Mouse (Mus musculus) urinary bladder, adult 18-20 months (tissue): Measurements from ENCODE around the gene Meis2.

Source experiments
- DNase-seq, 2 experiments: peaks; one replicate each; pipeline ENCODE4 v3.0.0; 2022; ENCODE audit warnings: low spot score in 2 of 2, mixed read lengths in 2 of 2

Meis2 gene

DNA sequence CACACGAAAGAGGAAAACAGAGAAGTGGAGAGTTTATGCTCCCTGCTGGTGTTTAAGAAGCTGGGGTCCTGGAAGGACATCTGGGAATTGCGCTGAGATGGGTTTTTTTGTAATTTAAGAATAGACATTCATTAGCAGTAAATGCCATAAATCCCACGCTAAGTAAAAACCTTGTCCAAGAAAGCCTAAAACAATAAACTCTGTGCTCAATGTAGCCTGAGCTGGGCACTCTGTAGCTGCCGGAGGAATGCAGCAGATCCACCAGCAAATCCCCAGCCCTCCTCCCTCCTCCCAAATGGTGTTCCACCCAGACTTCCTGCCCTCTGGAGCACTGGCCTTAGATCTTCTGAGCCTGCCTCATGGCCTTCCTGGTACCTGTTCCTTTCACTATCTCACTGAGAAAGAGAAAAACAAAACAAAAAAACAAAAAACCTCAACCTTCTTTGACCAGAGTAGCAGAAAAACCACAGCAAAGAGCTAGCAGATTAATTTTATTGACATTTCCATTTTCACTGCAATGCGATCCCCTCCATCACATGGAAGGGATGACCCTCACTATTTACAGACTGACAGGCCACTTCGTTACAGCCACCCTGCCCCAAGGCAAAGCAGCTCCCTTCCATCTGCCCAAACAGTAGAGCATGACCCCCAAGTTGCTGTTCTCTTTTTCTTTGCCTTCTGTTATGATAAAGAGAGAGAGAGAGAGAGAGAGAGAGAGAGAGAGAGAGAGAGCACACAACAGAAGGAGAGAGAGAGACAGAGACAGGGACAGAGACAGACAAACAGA is 64.1 kb downstream of the Meis2 start:
- no peak for DNase-seq

- no peak for DNase-seq
These were observed 65.1 kb downstream of the Meis2 start for GRCm38 (mm10) chr2:116000514-116000913.

DNA sequence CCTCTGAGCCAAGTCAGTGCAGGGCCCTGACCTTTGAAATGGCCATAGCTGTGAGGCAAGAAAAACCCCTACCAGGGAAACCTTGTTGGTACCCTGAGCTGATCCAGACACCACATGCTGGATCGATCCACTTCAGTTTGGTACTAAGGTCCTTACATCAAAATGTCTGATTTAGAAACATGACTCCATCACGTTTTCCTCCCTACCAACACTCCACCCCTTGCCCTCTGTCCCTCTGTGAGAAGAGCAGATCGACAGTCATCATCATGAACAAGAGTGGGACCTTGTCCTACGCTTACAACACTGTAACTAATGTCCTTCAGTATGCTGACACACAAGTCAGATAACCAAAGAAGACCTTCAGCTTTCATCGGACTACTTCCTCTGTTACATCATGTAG is 66.8 kb downstream of the Meis2 start:
- DNase-seq: no peak

DNA sequence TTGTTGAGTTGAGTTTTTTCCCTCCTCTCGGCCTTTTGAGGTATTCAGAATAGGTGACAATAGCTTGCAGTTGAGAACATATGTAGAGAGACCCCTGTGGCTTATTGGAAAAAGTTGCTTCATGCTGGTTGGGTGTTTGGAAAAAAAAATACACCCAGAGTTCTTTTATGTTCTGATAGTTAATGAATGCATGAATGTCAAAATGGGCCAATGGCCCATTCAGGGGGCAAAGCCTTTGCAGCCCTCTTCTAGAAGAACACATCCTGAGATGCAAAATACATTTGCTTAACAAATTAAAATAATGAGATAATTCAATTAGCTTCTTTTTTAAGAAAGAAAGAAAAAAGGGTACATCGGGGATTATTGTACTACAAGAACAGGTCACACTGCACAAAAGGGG is 69.2 kb downstream of the Meis2 start:
- DNase-seq: no peak

DNA sequence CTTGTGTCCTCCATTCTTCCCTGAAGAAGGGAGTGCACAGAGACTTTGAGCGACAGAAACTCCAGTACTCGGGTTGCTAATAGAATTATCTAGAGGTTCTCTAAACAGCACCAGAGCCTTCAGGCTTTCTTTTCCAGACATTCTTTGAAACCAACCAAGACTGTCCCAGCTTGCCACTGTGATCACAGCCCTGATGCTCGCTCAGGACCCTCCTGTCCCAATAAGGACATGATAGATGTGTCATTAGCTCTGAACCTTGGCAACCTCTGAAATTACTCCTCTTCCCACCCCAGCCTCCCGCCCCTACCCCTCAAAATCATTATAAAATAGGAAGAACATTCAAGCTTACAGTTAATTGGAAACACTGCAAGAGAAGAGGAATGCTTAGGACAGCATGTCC is 71.8 kb downstream of the Meis2 start:
- no peak for DNase-seq

DNA sequence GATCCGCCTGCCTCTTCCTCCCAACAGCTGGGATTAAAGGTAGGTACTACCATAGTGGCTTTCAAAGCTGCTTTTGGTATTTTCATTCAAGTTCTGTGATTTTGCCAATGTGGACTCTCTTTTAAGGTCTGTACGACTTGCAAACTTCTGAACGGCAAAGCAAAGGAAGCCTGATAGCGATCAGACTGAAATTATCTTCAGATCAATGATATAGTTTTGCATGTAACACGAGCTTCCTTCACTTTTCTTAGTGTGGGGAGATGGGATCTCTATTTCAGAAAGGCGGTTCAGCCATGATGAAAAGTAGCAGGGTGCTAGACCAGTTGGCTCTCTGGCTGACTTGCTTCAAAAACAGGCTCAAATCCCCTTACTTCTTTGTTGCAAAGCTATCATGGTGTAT is 76.4 kb downstream of the Meis2 start:
- DNase-seq: no peak

GRCm38 (mm10) chr2:115988448-115988847 is 77.2 kb downstream of the Meis2 start:
- no peak for DNase-seq

DNA sequence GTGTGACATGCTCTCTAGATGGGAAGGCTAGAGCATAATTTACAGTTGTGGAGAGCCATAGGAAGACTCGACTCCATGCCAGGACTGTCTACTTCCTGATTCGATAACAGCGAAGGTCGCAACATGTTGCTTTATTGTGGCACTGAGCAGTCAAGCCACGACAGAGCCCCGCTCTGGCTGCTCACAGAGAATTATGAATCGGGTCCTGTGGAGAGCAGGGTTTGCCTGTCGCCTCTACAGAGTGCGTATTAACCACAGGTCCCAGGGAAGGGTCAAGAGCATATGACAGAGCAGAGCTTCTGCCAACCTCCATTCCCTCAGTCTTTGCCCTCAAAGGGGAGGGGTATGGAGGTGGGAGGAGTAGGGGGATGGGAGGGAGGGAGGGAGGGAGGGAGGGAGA is 80.7 kb downstream of the Meis2 start:
- no peak for DNase-seq

GRCm38 (mm10) chr2:115984487-115984886 is 81.2 kb downstream of the Meis2 start:
- DNase-seq: no peak

DNA sequence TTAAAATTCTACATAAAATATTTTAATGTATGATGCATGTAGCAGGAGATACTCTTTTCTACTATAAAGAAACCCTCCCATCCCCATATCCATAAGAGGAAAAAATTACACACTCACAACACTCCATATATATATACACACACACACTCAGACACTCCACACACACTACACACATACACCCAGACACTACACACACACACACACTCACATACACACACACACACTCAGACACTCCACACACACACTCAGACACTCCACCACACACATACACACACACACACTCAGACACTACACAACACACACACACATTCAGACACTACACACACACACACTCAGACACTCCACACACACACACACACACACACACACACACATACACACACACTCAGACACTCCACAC is 85.1 kb downstream of the Meis2 start:
- no peak for DNase-seq

DNA sequence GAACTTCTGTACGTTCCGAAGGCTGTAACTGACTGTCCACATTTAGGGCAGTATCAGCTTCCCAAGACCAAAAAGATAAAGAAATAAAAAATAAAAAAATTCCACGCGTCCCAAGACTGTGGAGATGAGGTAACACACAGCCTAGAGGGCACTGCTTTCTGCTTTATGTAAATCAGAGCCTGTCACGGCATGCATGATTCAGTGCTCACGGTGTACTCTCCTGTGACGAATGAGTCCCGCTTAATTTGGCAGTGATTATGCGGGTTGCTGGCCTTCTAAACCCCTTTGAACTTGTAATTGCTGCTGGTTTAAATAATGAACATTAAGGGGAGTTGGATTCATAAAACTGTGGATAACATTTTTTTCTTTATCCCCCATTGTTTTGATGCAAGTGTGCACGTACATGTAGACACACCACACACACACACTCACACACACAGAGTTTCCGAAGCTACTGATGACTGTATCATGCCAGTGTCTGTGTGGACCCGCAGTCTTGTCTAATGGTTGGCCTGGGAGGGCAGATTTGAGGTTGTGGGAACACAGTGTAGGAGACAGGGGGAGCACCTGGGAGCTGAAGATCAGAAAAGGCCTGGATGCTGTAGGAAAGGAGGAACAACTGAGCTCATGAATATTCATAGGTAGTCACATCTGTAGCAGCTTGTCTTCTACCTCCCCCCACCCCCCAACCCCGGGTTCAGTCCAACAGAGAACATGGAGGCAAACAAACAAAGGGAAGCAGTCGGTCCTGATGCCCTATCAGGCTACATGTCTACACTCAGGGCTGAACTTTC is 85.8 kb downstream of the Meis2 start:
- no peak for DNase-seq

GRCm38 (mm10) chr2:115978666-115979065 is 87.0 kb downstream of the Meis2 start:
- no peak for DNase-seq

DNA sequence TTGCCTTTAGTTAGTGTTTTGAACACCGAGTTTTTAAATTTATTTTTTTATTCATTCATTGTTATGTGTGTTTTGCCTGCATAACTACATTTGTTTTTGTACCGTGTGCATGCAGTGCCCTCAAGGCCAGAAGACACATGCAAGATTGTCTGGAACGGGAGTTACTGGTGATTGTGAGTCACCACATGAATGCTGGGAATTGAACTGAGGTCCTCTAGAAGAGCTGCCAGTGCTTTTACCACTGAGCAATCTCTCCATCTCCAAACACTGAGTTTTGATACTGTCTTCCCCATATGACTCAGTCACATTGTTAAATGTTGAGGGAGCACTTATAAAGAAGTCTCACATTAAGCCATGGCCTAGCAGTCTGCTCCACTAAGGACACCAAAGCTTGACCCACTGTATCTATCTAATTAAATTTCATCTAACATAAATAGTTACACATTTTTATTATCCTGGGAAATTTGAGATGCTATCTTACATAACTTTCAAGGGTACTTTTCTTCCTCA is 94.3 kb downstream of the Meis2 start:
- DNase-seq: no peak

DNA sequence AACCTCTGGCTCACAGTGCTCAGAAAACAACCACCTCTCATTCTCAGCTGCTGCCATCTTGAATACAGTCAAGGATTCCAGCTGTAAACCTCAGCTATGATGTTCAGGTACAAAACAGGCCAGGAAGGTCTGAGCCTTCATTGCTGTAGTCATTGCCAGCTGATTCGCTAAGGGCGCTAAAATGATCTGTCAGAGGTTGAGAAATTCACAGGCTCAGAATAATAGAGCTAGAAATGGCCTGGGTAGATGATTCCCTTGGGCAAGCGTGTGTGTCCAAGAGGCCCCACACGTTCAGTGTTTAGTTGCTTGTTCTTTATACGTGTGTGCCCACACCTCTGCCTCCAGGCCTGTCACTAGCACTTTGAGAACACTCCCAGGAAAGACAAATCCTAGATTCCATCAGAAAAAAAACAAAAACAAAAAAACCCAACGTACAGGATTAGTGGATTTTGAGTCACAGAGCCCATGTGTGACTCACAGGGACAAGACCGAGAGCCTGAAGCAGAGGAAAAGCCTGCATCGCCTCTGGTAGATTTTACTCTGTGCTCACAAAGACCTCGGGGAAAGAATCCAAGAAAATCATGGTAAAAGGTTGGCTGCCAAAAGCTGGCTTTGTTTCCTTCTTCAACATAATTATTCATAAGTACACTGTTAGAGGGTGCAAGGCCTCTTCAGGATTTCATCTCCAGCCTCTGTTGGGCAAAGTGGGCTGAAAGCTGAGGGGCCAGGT is 95.4 kb downstream of the Meis2 start:
- DNase-seq: no peak

GRCm38 (mm10) chr2:115969201-115969600 is 96.4 kb downstream of the Meis2 start:
- no peak for DNase-seq

- DNase-seq: no peak
These were observed 100.7 kb downstream of the Meis2 start for GRCm38 (mm10) chr2:115964911-115965310.

- no peak for DNase-seq
These were observed 102.3 kb downstream of the Meis2 start for GRCm38 (mm10) chr2:115963293-115963835.

DNA sequence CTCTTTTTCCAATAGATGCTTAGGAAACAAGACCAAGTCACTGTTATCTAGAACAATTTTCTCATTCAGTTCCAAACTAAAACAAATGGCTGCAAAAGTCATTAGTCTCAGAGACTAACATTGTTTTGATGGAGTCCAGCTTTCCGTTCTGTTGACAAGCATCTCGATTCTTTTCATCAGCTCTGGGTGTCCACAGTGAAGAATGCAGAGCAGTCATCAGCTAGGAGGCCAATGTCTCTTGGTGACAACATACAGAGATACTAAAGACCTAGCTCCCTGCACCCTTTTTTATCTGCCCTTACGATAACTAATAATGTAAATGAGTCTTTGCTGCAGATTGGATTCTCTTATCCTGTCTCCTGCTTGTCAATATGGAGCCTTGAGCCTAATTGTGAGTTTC is 102.9 kb downstream of the Meis2 start:
- DNase-seq: no peak

DNA sequence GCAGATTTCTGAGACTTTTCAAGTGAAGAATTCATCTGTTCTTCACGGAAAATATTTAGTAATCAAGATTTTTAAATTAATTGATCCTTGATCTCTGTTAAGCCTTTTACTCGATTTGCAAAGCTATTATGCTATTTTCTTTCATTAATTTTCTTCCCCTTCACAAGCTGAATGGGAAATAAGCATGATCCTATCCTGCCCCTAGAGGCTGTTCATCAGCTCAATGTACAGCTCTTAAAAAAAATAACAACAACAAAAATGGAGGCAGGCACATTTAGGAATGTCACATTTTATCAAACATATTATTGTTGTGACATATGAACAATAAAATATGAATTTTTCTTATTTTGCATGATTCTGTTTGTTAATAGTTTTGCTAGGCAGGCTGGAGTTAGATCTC is 103.5 kb downstream of the Meis2 start:
- DNase-seq: no peak

DNA sequence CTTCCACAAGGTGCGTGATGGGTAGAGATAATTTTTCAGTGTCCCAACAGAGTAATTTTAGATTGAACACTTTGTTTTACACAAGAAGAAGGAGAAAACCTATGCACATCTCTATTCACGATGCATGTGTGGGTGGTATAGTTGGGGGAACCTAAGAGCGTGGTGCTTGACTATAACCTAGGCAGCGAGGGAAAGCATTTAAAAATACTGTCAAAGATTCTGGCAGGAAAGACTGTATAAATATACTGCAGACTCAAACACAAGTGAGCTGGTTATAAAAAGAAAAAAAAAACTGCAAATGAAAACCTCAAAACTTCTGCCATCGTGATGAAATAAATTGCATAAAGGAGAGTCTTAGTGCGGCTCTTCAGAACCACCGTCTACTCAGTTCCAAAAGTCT is 105.0 kb downstream of the Meis2 start:
- DNase-seq: no peak

- DNase-seq: no peak
These were observed 108.9 kb downstream of the Meis2 start for GRCm38 (mm10) chr2:115956786-115957185.

- DNase-seq: no peak
These were observed 115.0 kb downstream of the Meis2 start for GRCm38 (mm10) chr2:115950645-115951044.
